Mouse (Mus musculus) Patski (cell line): ENCODE measurements around the gene Gja6. TPM values are rescaled to one million over a fixed set of nuclear protein-coding genes. Genes with fewer than 3 reads are reported as not detected.

Experiments used
- ATAC-seq: fragments of 100-300 bp; one replicate; pipeline ENCODE4 v1.8.0; 2021
- CTCF ChIA-PET: fragments of 350-600 bp; sonication (Branson Sonifier 250); formaldehyde crosslinking; loops from one replicate; lab custom pipeline; 2022; ENCODE audit warnings: inconsistent platforms; lab: Charles Lee
- POLR2A ChIA-PET: fragments of 350-600 bp; sonication (Branson Sonifier 250); formaldehyde crosslinking; loops from one replicate; lab custom pipeline; 2022; ENCODE audit warnings: antibody characterized with exemption, inconsistent platforms; lab: Charles Lee
- DNase-seq: peaks from one replicate; pipeline ENCODE4 v3.0.0-alpha.2; 2011; ENCODE audit warnings: low read depth, low spot score
- H3K27me3 ChIP-seq: fragments of 371-371 bp; one replicate; pipeline ENCODE4 v1.5.1; 2021
- CTCF ChIP-seq: fragments of 100-300 bp; IDR thresholded peaks from one replicate; pipeline ENCODE4 v1.5.1; 2021
- in situ Hi-C: fragments of 300-500 bp; cut with MboI; formaldehyde crosslinking; loops from 3 replicates; pipeline ENCODE4 v1.11.1; 2018; ENCODE audit warnings: low pct_unique_long_range_greater_than_20kb, mixed read lengths
- polyA plus RNA-seq: library from polyadenylated mRNA; unstranded; gene quantifications from one replicate; pipeline ENCODE4 v1.2.3, GENCODE M21; 2021

The Gja6 gene
- polyA plus RNA-seq, 1 experiment from 2014 or later: 0.08 TPM

- ChIA-PET POLR2A (no interaction called here), CTCF (interaction anchor here (1.4 kb wide), 1 partner anchor 10 kb away, joined by 5 read pairs; no protein-coding TSS in a partner anchor)
- in situ Hi-C loops: no loop called here
- no peak for TF ChIP-seq CTCF
- DNase-seq (no peak), ATAC-seq (no peak)
- peaks cover 17% of the 10 kb centered on the region for H3K27me3 ChIP-seq
Observed at GRCm38 (mm10) chrX:160901118-160901517, 5.7 kb downstream of the Gja6 start.

GRCm38 (mm10) chrX:160892077-160892476, 14.8 kb downstream of the Gja6 start:
- POLR2A ChIA-PET: no interaction called here
- in situ Hi-C loops: no loop called here
- CTCF ChIA-PET: interaction anchor here (1.6 to 1.7 kb wide), 2 partner anchors 9 to 14 kb away, joined by 5 to 6 read pairs; no protein-coding TSS in a partner anchor
- TF ChIP-seq CTCF: no peak
- no peaks in the 10 kb centered on the region for H3K27me3 ChIP-seq
- no peak for ATAC-seq
- no peak for DNase-seq

- CTCF ChIA-PET: interaction anchor here (1.5 kb wide), 1 partner anchor 11 kb away, joined by 4 read pairs; no protein-coding TSS in a partner anchor
- ATAC-seq (no peak), DNase-seq (no peak)
- POLR2A ChIA-PET: no interaction called here
- in situ Hi-C loops: no loop called here
- no peak for TF ChIP-seq CTCF
- H3K27me3 ChIP-seq: peaks cover 8% of the 10 kb centered on the region
Observed at GRCm38 (mm10) chrX:160886301-160886700, 20.6 kb downstream of the Gja6 start.

- DNase-seq (no peak), ATAC-seq (no peak)
- TF ChIP-seq CTCF: no peak
- in situ Hi-C loops: no loop called here
- H3K27me3 ChIP-seq: peaks cover 26% of the 10 kb centered on the region
- ChIA-PET CTCF (no interaction called here), POLR2A (no interaction called here)
Observed at GRCm38 (mm10) chrX:160866576-160866975, 40.3 kb downstream of the Gja6 start.

- in situ Hi-C loops: no loop called here
- CTCF ChIA-PET: no interaction called here
- POLR2A ChIA-PET: no interaction called here
- peaks cover 24% of the 10 kb centered on the region for H3K27me3 ChIP-seq
- no peak for TF ChIP-seq CTCF
- ATAC-seq (no peak), DNase-seq (no peak)
Observed at GRCm38 (mm10) chrX:160865022-160865421, 41.8 kb downstream of the Gja6 start.

- in situ Hi-C loops: no loop called here
- ATAC-seq (no peak), DNase-seq (no peak)
- peaks cover 24% of the 10 kb centered on the region for H3K27me3 ChIP-seq
- ChIA-PET POLR2A (no interaction called here), CTCF (no interaction called here)
- TF ChIP-seq CTCF: no peak
Observed at GRCm38 (mm10) chrX:160863689-160864383, 43.0 kb downstream of the Gja6 start.

Other genes starting within 250 kb of the Gja6 start
- gene Ppef1, start 171.3 kb downstream of the Gja6 start, polyA plus RNA-seq: 0.05 TPM
- gene Rs1, start 139.0 kb downstream of the Gja6 start, polyA plus RNA-seq: not detected
- 6.9 TPM for gene Cdkl5, start 87.7 kb upstream of the Gja6 start, polyA plus RNA-seq
- gene Scml2, start 210.1 kb upstream of the Gja6 start, polyA plus RNA-seq: not detected